Mouse (Mus musculus): ENCODE results near the gene Frmd3. TPM values are rescaled to one million over a fixed set of nuclear protein-coding genes. Genes with fewer than 3 reads are reported as not detected.

Frmd3 gene
- polyA plus RNA-seq, 1 experiment from 2014 or later = 14.7 TPM

DNA sequence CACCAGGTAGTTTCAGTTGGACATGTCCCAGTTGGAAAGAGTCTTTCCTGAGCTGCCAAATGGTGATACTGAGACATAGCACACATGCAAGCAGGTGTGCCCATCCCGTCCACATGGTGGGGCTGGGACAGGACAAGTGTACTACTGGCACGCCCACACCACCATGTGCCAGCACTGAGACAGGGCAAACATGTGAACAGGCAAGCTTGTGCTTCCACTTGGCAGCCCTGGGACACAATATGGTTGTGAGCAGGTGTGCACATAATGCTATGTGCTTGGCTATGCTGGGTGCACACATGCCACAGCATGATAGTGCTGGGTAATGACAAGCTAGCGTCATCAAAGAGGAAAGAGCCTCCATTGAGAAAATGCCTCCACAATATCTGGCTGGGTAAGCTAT, 220.3 kb downstream of the Frmd3 start:
- peak; percentile 30 for DNase-seq (ENCODE audit: low spot score)
- Histone ChIP-seq H3K4me3 (ENCODE audit: low read depth, low read length) (no peak overlapping the region), H3K9me3 (replicated peaks; ENCODE audit: control insufficient read depth, low read length) (no peaks in the 10 kb centered on the region), H3K4me2 (ENCODE audit: low read length) (no peak overlapping the region), H3K4me1 (ENCODE audit: control insufficient read depth, insufficient read depth, low read length) (no peaks in the 10 kb centered on the region), H3K27ac (ENCODE audit: low read depth, low read length) (no peak overlapping the region), H3K27me3 (replicated peaks; ENCODE audit: control insufficient read depth, insufficient read depth, low read length) (no peaks in the 10 kb centered on the region), H3K9ac (ENCODE audit: low read length) (no peak overlapping the region), H3K36me3 (ENCODE audit: control insufficient read depth, insufficient read depth, low read length) (no peaks in the 10 kb centered on the region)
- 85% methylated on average over 3 of the region's 3 CpGs for WGBS
- ATAC-seq = peak; percentile 50; the same call in 1 of the 2 replicates

DNA sequence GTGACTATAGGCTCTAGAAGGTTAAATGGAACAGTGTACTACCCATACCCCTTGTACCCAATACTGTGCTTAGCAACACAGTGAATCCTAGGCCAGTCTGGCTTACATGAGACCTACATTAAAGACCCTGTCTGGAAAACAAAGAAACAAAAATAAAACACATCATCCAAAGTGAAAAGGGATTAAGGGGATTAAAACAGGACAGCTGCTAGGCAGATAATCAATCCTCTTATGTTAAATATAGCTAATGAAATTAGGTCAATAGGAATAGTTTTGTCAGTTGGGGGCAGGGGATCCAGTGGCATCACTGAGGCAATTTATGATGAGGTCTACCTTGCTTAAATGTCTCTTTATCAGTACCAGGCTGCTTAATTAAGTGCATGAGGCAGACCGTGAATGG, 228.9 kb downstream of the Frmd3 start, which contains the start of gene Kdm4c:
Gene Kdm4c (plus strand): TSS at position 322 of the 400 bp plus-strand sequence.
- no peak for ATAC-seq
- Histone ChIP-seq H3K4me3 (ENCODE audit: low read depth, low read length) (no peak within 1 kb of the TSS), H3K27me3 (replicated peaks; ENCODE audit: control insufficient read depth, insufficient read depth, low read length) (no peaks in the 10 kb centered on the region), H3K9me3 (replicated peaks; ENCODE audit: control insufficient read depth, low read length) (no peaks in the 10 kb centered on the region), H3K27ac (ENCODE audit: low read depth, low read length) (no peak within 1 kb of the TSS), H3K9ac (ENCODE audit: low read length) (no peak within 1 kb of the TSS), H3K36me3 (ENCODE audit: control insufficient read depth, insufficient read depth, low read length) (no peaks in the 10 kb centered on the region), H3K4me2 (ENCODE audit: low read length) (no peak within 1 kb of the TSS), H3K4me1 (ENCODE audit: control insufficient read depth, insufficient read depth, low read length) (no peaks in the 10 kb centered on the region)
- 59% methylated on average over 1 of the region's 1 CpGs for WGBS
- DNase-seq (ENCODE audit: low spot score) = no peak

Other genes starting within 250 kb of the Frmd3 start
- 0.05 and 0.10 TPM in 2 replicates for gene Rasef, start 222.4 kb upstream of the Frmd3 start, polyA plus RNA-seq (2014; fragmentation: Nextera tagmentation; extraction: Ambion mirVana)
- not detected in 2 replicates for gene Gm11758, start 137.2 kb upstream of the Frmd3 start, polyA plus RNA-seq (2014; fragmentation: Nextera tagmentation; extraction: Ambion mirVana)
- not detected in 2 replicates for gene Gm11757, start 122.3 kb upstream of the Frmd3 start, polyA plus RNA-seq (2014; fragmentation: Nextera tagmentation; extraction: Ambion mirVana)
- not detected in 2 replicates for gene Gm13871, start 107.5 kb upstream of the Frmd3 start, polyA plus RNA-seq (2014; fragmentation: Nextera tagmentation; extraction: Ambion mirVana)
- not detected in 2 replicates for gene Gm11756, start 92.7 kb upstream of the Frmd3 start, polyA plus RNA-seq (2014; fragmentation: Nextera tagmentation; extraction: Ambion mirVana)
- not detected in 2 replicates for gene 2310002L09Rik, start 62.6 kb upstream of the Frmd3 start, polyA plus RNA-seq (2014; fragmentation: Nextera tagmentation; extraction: Ambion mirVana)
- gene Kdm4c, start 229.1 kb downstream of the Frmd3 start, polyA plus RNA-seq (2014; fragmentation: Nextera tagmentation; extraction: Ambion mirVana) = 14.7 and 19.9 TPM in 2 replicates